Mouse (Mus musculus) lung, adult 2 months (tissue): ENCODE measurements around the gene Prpf3.

Source experiments
- CTCF ChIP-seq: fragments of 200-500 bp; IDR thresholded peaks from 2 replicates; pipeline ENCODE4 v1.5.1; 2011; ENCODE audit warnings: mild to moderate bottlenecking, low read length, control low read depth; ENCODE audit not compliant: insufficient read depth
- POLR2A ChIP-seq: fragments of 200-500 bp; IDR thresholded peaks from 2 replicates; pipeline ENCODE4 v1.6.1; 2011; ENCODE audit warnings: low read depth, mild to moderate bottlenecking, control low read depth, low read length, borderline replicate concordance; ENCODE audit errors: extremely low read depth

DNA sequence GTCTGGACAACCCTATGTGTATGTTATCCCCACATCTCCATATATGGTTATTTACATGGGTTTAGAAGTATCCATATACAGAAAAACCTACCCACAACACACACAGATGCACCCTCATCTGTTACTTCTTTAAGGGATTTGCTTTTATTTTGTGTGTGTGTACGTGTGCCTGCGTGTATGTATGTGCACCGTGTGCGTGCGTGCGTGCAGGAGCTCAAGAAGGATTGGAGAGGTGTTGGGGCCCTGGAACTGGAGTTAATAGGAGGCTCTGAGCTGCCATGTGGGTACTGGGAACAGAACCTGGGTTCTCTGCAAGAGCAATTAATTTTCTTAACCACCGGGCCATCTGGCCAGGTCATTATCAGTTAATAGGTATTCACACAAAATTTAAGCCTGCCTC lies 16.4 kb upstream of the Prpf3 start:
- TF ChIP-seq CTCF (no peak), POLR2A (no peak)
